Mouse (Mus musculus): ENCODE measurements around the gene Hbs1l. TPM values are rescaled to one million over a fixed set of nuclear protein-coding genes. Genes with fewer than 3 reads are reported as not detected.

Hbs1l gene
- polyA plus RNA-seq, 1 experiment, result 17.9 TPM

GRCm38 (mm10) chr10:21415031-21415430 lies 119.3 kb downstream of the Hbs1l start:
- H3K4me3 ChIP-seq (ENCODE audit: insufficient read depth, low read depth, low read length), result no peak overlapping the region
- no peaks in the 10 kb centered on the region for H3K27me3 ChIP-seq (replicated peaks; ENCODE audit: control insufficient read depth, insufficient read depth, low read length)
- DNase-seq, result no peak
- H3K36me3 ChIP-seq (ENCODE audit: control insufficient read depth, insufficient read depth, low read length), result no peaks in the 10 kb centered on the region
- no peaks in the 10 kb centered on the region for H3K4me1 ChIP-seq (ENCODE audit: control insufficient read depth, insufficient read depth, low read length)
- no peak overlapping the region for H3K27ac ChIP-seq (ENCODE audit: insufficient read depth, low read depth, low read length)
- 81% methylated on average over 4 of the region's 4 CpGs for WGBS
- TF ChIP-seq CTCF (conservative IDR thresholded peaks at IDR 0.05; ENCODE audit: insufficient read depth, insufficient read length, low read depth, low read length) (no peak), POLR2A (IDR thresholded peaks at IDR 0.05; ENCODE audit: low read depth, low read length) (no peak)

DNA sequence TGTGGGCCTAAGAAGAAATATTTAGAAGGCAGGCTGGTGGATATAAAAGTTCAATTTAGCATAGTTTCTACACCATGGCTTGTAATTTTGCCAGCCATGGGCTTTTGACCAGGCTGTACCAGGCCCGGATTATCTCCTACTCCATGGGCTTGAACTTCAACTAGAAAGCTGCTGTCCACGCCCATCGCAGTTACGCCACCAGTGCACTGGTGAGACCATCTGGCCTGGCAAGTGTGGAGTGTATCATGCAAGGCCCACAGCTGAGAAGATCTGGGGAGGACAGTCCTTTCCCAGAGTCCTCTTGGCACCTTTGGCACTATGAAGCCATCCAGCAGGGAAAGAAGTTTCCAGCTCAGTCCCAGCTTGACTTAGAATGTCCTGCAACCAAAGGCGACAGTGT lies 120.4 kb downstream of the Hbs1l start:
- WGBS, result 92% methylated on average over 5 of the region's 5 CpGs
- no peaks in the 10 kb centered on the region for H3K36me3 ChIP-seq (ENCODE audit: control insufficient read depth, insufficient read depth, low read length)
- no peak overlapping the region for H3K27ac ChIP-seq (ENCODE audit: insufficient read depth, low read depth, low read length)
- H3K27me3 ChIP-seq (replicated peaks; ENCODE audit: control insufficient read depth, insufficient read depth, low read length), result no peaks in the 10 kb centered on the region
- H3K4me1 ChIP-seq (ENCODE audit: control insufficient read depth, insufficient read depth, low read length), result no peaks in the 10 kb centered on the region
- TF ChIP-seq CTCF (conservative IDR thresholded peaks at IDR 0.05; ENCODE audit: insufficient read depth, insufficient read length, low read depth, low read length) (no peak), POLR2A (IDR thresholded peaks at IDR 0.05; ENCODE audit: low read depth, low read length) (no peak)
- DNase-seq, result no peak
- no peak overlapping the region for H3K4me3 ChIP-seq (ENCODE audit: insufficient read depth, low read depth, low read length)

Other genes starting within 250 kb of the Hbs1l start
- 0.07 and 0.36 TPM in 2 replicates for gene Myb, start 135.0 kb upstream of the Hbs1l start, polyA plus RNA-seq (2012; rRNA removed)
- gene Aldh8a1, start 81.3 kb downstream of the Hbs1l start, polyA plus RNA-seq (2012; rRNA removed), result 238 and 267 TPM in 2 replicates

Data from kidney, adult 2 months (tissue).